Mouse (Mus musculus): Measurements from ENCODE around the gene Mis18a. TPM values are rescaled to one million over a fixed set of nuclear protein-coding genes. Genes with fewer than 3 reads are reported as not detected.

Mis18a gene
- total RNA-seq (2023) = 19.2 TPM

GRCm38 (mm10) chr16:90727233-90728115, at the start of gene Mis18a:
Gene Mis18a, minus strand, starts transcription at chr16:90727404.

GRCm38 (mm10) chr16:90738092-90738956, 11.1 kb upstream of the Mis18a start, which contains the start of gene Mrap:
Gene Mrap, plus strand, starts transcription at chr16:90738207.

Other genes starting within 250 kb of the Mis18a start
- gene Mrap, start 10.8 kb upstream of the Mis18a start, total RNA-seq (2023) = 0.98 TPM
- 32.9 TPM for gene Urb1, start 83.0 kb upstream of the Mis18a start, total RNA-seq (2023)
- not detected for gene Eva1c, start 99.3 kb upstream of the Mis18a start, total RNA-seq (2023)
- gene Cfap298, start 207.7 kb upstream of the Mis18a start, total RNA-seq (2023) = 13.9 TPM